Mouse (Mus musculus) CH12.LX (cell line): Measurements from ENCODE around the gene Grm2.

Experiments
- CTCF ChIP-seq, 2 experiments: IDR thresholded peaks in 1 of 2; conservative IDR thresholded peaks in 1 of 2; 2 replicates each; pipeline ENCODE4 v1.5.1; 2011 to 2012; ENCODE audit warnings: low read depth in 2 of 2, low read length in 2 of 2, improper control_type of control experiment in 1 of 2, inconsistent platforms in 1 of 2, mild to moderate bottlenecking in 1 of 2, moderate library complexity in 1 of 2
- MAX ChIP-seq: IDR thresholded peaks from 2 replicates; pipeline ENCODE4 v1.6.1; 2011; ENCODE audit warnings: low read length, improper control_type of control experiment
- MAZ ChIP-seq: IDR thresholded peaks from 2 replicates; pipeline ENCODE4 v1.6.1; 2012; ENCODE audit warnings: low read depth, mild to moderate bottlenecking, inconsistent platforms, low read length, improper control_type of control experiment, moderate library complexity
- MEF2A ChIP-seq: IDR thresholded peaks from 2 replicates; pipeline ENCODE4 v1.6.1; 2014; ENCODE audit warnings: low read depth, mild to moderate bottlenecking, inconsistent platforms, low read length, improper control_type of control experiment, borderline replicate concordance
- NELFE ChIP-seq: IDR thresholded peaks from 2 replicates; pipeline ENCODE4 v1.6.1; 2011; ENCODE audit warnings: low read depth, low read length, improper control_type of control experiment
- POLR2A ChIP-seq: IDR thresholded peaks from 2 replicates; pipeline ENCODE4 v1.6.1; 2011; ENCODE audit warnings: low read depth, mild to moderate bottlenecking, improper control_type of control experiment, low read length
- RCOR1 ChIP-seq: conservative IDR thresholded peaks from 2 replicates; pipeline ENCODE4 v1.6.1; 2012; ENCODE audit warnings: low read depth, mild to moderate bottlenecking, inconsistent platforms, low read length, improper control_type of control experiment
- SIN3A ChIP-seq: IDR thresholded peaks from 2 replicates; pipeline ENCODE4 v1.6.1; 2012; ENCODE audit warnings: low read length, improper control_type of control experiment, inconsistent platforms
- TBP ChIP-seq: conservative IDR thresholded peaks from 2 replicates; pipeline ENCODE4 v1.6.1; 2011; ENCODE audit warnings: low read depth, low read length, improper control_type of control experiment
- TCF12 ChIP-seq: IDR thresholded peaks from 2 replicates; pipeline ENCODE4 v1.6.1; 2014; ENCODE audit warnings: low read depth, mild to moderate bottlenecking, inconsistent platforms, low read length, improper control_type of control experiment
- USF1 ChIP-seq: IDR thresholded peaks from 2 replicates; pipeline ENCODE4 v1.6.1; 2014; ENCODE audit warnings: low read depth, mild to moderate bottlenecking, inconsistent platforms, low read length, improper control_type of control experiment
- USF2 ChIP-seq: conservative IDR thresholded peaks from 2 replicates; pipeline ENCODE4 v1.6.1; 2011; ENCODE audit warnings: low read depth, low read length, improper control_type of control experiment
- ZNF384 ChIP-seq: IDR thresholded peaks from 2 replicates; pipeline ENCODE4 v1.6.1; 2012; ENCODE audit warnings: low read depth, low read length, improper control_type of control experiment, inconsistent platforms

DNA sequence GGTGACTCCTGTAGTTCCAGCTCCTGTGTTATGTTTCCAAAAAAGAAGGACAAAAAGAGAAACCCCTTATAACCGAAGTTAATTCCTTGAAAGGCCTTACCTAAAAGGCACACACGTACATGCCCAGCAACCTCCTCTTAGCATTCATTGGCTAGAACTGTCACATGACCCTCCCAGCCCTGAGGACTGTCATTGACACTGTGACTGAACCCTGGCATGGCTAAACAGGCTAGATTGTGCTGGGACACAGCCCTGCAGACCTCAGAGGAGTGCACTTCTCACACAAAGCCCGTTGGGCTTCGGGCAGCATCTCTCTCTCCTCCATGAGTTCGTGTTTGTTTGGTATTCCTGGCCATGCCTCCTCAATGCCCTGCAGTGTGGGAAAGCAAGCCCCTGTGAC is 23.7 kb downstream of the Grm2 start:
- TF ChIP-seq SIN3A (no peak), CTCF (conservative IDR thresholded peaks at IDR 0.05 in 1 of 2, IDR thresholded peaks at IDR 0.05 in 1 of 2; ENCODE audit: low read depth in 2 of 2, low read length in 2 of 2) (no peak), POLR2A (no peak), USF1 (peak; percentile 62), TCF12 (no peak), MAZ (no peak), MEF2A (no peak), ZNF384 (no peak), USF2 (peak; percentile 36; the same call in 1 of the 2 replicates), MAX (no peak), NELFE (no peak), RCOR1 (no peak), TBP (no peak)
